Mouse (Mus musculus): ENCODE results near the gene Stard3nl. TPM values are rescaled to one million over a fixed set of nuclear protein-coding genes. Genes with fewer than 3 reads are reported as not detected.
A peak's percentile ranks its signal among the peaks of the same experiment; 100 is the strongest.

The Stard3nl gene
- polyA plus RNA-seq, 1 experiment = 3.9 TPM

DNA sequence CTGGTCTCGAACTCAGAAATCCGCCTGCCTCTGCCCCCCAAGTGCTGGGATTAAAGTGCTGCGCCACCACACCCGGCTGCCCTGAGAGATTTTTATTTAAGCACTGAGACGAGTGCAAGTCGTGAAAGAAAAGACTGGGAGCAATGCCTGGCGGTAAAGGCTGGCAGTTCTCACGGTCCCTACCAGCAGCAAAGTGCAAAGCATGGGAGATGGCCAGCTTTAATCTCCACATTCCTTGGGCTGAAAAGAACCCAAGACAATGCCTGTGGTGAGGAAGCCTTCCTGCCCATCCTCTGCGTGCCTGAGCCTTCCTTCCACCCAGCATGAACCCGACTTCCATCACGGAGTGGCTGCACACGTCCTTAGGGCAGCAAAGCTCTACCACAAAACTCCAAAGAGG, 5.7 kb downstream of the Stard3nl start:
- H3K4me3 ChIP-seq (replicated peaks) = no peak overlapping the region
- H3K9me3 ChIP-seq = peaks cover 4% of the 10 kb centered on the region; the same call in 1 of the 2 replicates
- TF ChIP-seq FLI1 (IDR thresholded peaks at IDR 0.05; ENCODE audit: low read length) (no peak), GATA1 (IDR thresholded peaks at IDR 0.05; ENCODE audit: borderline replicate concordance, low read length) (no peak)
- H3K36me3 ChIP-seq (replicated peaks; ENCODE audit: low read length) = peaks cover 28% of the 10 kb centered on the region
- H3K4me1 ChIP-seq = peaks cover 13% of the 10 kb centered on the region
- no peaks in the 10 kb centered on the region for H3K27me3 ChIP-seq (replicated peaks)

DNA sequence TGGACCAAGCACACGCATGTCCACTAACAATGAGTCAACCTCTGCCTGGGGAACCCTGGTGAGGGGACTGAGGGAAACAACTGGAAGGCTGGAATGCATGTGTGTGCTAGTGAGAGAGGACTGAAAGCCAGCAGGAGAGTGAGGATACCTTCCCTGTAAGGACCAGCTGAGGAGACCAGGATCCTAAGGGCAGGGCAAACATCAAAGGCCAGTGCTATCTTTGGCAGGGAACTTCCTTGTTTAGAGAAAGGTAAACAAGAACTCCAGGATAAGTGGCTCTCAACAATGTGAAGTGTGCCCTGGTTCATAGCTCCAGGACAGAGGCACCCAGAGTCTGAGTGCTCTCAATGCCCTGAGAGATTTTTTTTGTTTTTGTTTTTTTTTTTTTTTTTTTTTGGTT, 6.2 kb downstream of the Stard3nl start:
- Histone ChIP-seq H3K27me3 (replicated peaks) (no peaks in the 10 kb centered on the region), H3K9me3 (peaks cover 4% of the 10 kb centered on the region; the same call in 1 of the 2 replicates), H3K4me3 (replicated peaks) (no peak overlapping the region), H3K36me3 (replicated peaks; ENCODE audit: low read length) (peaks cover 28% of the 10 kb centered on the region), H3K4me1 (peaks cover 9% of the 10 kb centered on the region)
- TF ChIP-seq FLI1 (IDR thresholded peaks at IDR 0.05; ENCODE audit: low read length) = no peak

DNA sequence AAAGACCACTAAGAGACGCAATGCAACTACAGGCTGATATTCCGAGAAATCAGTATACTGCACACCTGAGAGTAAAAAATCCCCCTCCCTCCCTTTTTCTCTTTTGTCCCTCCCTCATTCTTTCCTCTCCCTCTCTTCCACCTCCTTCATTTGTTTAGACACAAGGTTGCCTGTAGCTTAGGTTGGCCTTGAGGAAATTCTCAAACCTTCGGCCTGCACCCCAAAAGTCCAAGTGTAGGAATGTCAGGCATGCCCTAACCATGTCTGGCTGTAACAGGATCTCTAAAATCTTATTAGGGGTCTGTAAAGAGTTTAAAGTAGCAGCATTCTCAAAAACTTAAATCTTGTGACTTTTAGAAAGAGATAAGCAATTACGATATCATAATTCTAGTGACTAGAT, 10.4 kb downstream of the Stard3nl start:
- Histone ChIP-seq H3K27me3 (replicated peaks) (no peaks in the 10 kb centered on the region), H3K4me1 (peaks cover 4% of the 10 kb centered on the region; the same call in 1 of the 2 replicates), H3K4me3 (replicated peaks) (no peak overlapping the region), H3K36me3 (replicated peaks; ENCODE audit: low read length) (peaks cover 9% of the 10 kb centered on the region), H3K9me3 (no peaks in the 10 kb centered on the region)
- TF ChIP-seq GATA1 (IDR thresholded peaks at IDR 0.05; ENCODE audit: borderline replicate concordance, low read length) (no peak), FLI1 (IDR thresholded peaks at IDR 0.05; ENCODE audit: low read length) (no peak)

DNA sequence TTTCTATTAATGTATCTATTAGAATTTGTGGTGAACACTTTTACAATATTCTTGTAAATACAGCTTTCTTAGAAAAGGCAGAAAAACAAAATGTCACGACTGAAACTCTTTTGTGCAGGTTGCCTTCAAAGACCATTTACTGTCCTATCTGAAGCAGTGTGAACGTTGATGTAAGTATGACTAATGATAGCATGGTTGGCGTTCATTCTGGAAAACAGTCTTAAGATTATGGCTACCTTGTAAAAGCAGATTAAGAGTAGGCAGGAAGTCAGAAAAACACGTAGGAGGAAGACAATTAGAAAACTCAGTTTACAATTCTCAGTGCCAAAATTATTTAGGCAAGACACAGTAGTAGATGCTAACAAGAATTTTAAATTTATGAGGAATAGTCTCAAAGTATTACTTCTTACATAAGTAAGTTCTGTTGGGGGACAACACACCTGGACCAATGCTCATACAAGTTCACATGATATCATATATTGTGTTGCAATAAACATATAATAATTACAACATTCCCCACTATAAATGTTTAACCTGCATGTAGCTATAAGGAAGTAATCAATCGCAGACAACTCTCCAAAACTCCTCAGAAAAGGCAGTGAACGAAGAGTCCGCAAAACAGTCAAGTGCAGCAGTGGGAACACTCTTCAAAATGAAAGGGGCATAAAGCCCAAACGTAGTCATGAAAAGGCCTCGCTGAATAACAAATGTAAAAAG, 14.3 kb downstream of the Stard3nl start:
- Histone ChIP-seq H3K4me3 (replicated peaks) (no peak overlapping the region), H3K9me3 (no peaks in the 10 kb centered on the region), H3K27me3 (replicated peaks) (no peaks in the 10 kb centered on the region), H3K36me3 (replicated peaks; ENCODE audit: low read length) (peaks cover 6% of the 10 kb centered on the region), H3K4me1 (peaks cover 27% of the 10 kb centered on the region)
- TF ChIP-seq GATA1 (IDR thresholded peaks at IDR 0.05; ENCODE audit: borderline replicate concordance, low read length) (no peak), FLI1 (IDR thresholded peaks at IDR 0.05; ENCODE audit: low read length) (no peak)

DNA sequence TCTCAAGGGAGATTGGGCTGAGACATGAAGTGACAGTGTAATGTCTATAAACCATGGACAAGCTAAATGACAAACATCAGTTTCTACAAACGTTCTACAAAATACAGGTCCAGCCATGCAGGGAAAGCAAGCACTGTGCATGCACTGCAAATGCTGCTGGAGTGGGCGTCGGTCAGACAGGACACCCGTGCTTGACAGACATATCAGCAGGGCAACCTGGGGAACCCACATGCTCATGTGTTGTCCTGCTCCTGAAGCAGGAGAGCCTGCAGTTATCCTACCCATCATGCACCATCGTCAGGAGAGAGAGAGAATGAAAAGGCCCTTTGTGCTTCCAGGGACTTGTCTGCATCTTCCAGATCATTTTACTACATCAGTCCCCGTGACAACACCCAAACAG, 16.3 kb downstream of the Stard3nl start:
- Histone ChIP-seq H3K9me3 (no peaks in the 10 kb centered on the region), H3K36me3 (replicated peaks; ENCODE audit: low read length) (peaks cover 12% of the 10 kb centered on the region), H3K4me3 (replicated peaks) (peak overlapping the region; percentile 18), H3K4me1 (peaks cover 27% of the 10 kb centered on the region), H3K27me3 (replicated peaks) (no peaks in the 10 kb centered on the region)
- TF ChIP-seq GATA1 (IDR thresholded peaks at IDR 0.05; ENCODE audit: borderline replicate concordance, low read length) = no peak
- no peak for TF ChIP-seq FLI1 (IDR thresholded peaks at IDR 0.05; ENCODE audit: low read length)

DNA sequence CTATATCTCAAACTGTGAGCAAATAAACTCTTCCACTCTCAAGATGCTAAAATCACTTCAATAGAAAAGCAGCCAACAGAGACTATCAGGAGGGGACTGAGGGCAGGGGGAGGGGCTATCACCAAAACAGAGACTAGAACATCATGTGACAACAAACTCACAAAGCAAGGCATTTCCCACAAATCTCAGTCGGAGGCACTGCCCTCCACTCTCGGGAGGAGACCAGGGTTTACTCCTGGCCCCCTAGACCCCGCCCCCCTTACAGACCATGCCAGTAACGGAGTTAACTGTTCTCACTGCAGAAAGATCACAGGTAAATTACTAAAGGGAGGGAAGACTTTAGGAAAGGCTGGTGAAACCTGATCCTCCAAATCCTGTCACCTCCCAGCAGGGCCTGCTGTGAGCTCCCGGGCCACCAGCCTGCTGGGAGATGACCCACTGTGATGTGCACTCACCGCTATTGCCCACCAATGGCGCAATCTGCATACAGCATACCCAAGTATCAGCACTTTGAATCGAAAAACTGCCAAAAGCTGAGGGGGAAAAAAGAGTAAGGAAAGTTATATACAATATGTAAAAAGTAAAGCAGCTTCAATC, 23.4 kb downstream of the Stard3nl start:
- H3K9me3 ChIP-seq = no peaks in the 10 kb centered on the region
- no peak overlapping the region for H3K4me3 ChIP-seq (replicated peaks)
- peaks cover 2% of the 10 kb centered on the region; the same call in 1 of the 2 replicates for H3K4me1 ChIP-seq
- TF ChIP-seq FLI1 (IDR thresholded peaks at IDR 0.05; ENCODE audit: low read length) (no peak), GATA1 (IDR thresholded peaks at IDR 0.05; ENCODE audit: borderline replicate concordance, low read length) (no peak)
- H3K36me3 ChIP-seq (replicated peaks; ENCODE audit: low read length) = peaks cover 65% of the 10 kb centered on the region
- H3K27me3 ChIP-seq (replicated peaks) = no peaks in the 10 kb centered on the region

DNA sequence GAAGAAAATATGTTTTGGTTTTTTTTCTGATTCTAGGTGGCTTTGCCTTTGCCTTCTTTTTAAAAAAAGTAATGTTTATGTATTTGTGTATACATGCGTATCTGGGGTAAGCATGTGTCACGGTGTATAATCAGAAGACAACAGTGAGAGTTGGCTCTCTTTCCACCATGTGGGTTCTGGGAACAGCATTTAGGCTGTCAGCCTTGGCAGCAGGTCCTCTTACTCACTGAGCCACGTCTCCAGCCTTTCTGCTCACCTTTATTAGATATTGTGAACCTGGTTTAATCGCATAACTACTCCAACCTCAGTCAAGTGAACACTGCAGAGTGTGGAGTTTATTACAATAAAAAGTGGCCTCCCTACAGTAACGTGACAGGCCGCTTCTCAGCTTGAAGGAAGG, 26.8 kb downstream of the Stard3nl start:
- no peaks in the 10 kb centered on the region for H3K4me1 ChIP-seq
- no peaks in the 10 kb centered on the region for H3K27me3 ChIP-seq (replicated peaks)
- no peak overlapping the region for H3K4me3 ChIP-seq (replicated peaks)
- H3K36me3 ChIP-seq (replicated peaks; ENCODE audit: low read length) = peaks cover 75% of the 10 kb centered on the region
- no peaks in the 10 kb centered on the region for H3K9me3 ChIP-seq
- TF ChIP-seq GATA1 (IDR thresholded peaks at IDR 0.05; ENCODE audit: borderline replicate concordance, low read length) (no peak), FLI1 (IDR thresholded peaks at IDR 0.05; ENCODE audit: low read length) (no peak)

DNA sequence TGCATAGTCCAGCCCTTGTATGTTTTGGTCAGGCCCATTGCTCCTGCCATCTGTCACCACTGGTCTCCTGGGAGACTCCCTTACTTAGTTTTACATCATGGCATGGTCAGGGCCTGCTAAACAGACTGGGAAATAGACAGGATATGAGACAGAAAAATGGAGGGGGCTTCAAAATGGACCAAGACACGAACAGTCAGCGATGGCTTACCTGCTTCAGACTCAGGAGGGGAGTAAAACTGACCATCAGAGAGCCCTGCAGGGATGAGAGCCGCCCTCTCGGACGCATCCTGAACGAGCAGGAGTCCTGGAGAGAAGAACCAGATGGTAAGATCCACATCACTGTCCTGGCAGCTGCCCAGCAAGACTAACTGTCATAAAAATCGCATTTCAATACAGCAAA, 28.1 kb downstream of the Stard3nl start:
- H3K9me3 ChIP-seq = no peaks in the 10 kb centered on the region
- TF ChIP-seq GATA1 (IDR thresholded peaks at IDR 0.05; ENCODE audit: borderline replicate concordance, low read length) (no peak), FLI1 (IDR thresholded peaks at IDR 0.05; ENCODE audit: low read length) (no peak)
- H3K4me3 ChIP-seq (replicated peaks) = no peak overlapping the region
- H3K4me1 ChIP-seq = no peaks in the 10 kb centered on the region
- no peaks in the 10 kb centered on the region for H3K27me3 ChIP-seq (replicated peaks)
- peaks cover 74% of the 10 kb centered on the region for H3K36me3 ChIP-seq (replicated peaks; ENCODE audit: low read length)

DNA sequence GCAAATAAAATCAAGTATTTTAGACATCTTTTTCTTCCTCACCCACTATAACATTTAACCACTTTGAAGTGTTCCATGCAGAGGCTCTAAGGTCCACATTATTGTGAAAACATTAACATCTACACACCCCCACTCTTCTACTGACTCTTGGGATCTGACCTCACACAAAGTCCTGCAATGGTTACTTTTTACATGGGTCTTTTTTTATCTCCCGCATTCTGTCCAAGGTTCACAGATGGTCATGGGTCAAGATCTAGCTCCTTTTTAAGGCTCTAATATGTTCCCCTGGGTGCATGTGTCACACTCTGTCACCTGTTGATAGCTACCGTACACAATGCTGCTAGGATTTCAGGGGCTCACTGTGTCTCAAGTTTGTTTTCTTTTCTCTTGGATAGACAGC, 28.7 kb downstream of the Stard3nl start:
- Histone ChIP-seq H3K4me1 (0 out of 2 replicates have a peak, but pooled peaks cover 3% of the 10 kb centered on the region), H3K9me3 (no peaks in the 10 kb centered on the region), H3K27me3 (replicated peaks) (no peaks in the 10 kb centered on the region), H3K4me3 (replicated peaks) (no peak overlapping the region), H3K36me3 (replicated peaks; ENCODE audit: low read length) (peaks cover 69% of the 10 kb centered on the region)
- no peak for TF ChIP-seq GATA1 (IDR thresholded peaks at IDR 0.05; ENCODE audit: borderline replicate concordance, low read length)

DNA sequence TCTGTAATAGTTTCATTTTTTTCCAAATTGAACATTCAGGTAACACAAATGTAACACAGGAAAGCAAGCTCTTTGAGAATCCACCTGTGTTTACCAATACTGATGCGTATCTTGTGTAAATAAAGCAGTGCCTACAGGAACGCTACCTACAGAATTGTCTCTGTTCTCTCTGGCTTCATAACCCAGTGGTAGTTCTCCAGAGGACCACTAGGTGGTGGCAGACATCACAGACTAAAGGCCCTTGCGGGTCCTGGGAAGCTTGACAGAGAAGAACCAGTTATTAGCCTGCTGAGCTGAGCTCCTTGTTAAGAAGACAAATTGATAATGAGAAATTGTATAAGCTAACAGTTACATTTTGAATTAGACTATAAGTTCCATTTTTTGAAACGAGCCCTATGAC, 30.0 kb downstream of the Stard3nl start:
- Histone ChIP-seq H3K27me3 (replicated peaks) (no peaks in the 10 kb centered on the region), H3K9me3 (no peaks in the 10 kb centered on the region), H3K4me1 (0 out of 2 replicates have a peak, but pooled peaks cover 3% of the 10 kb centered on the region), H3K4me3 (replicated peaks) (no peak overlapping the region), H3K36me3 (replicated peaks; ENCODE audit: low read length) (peaks cover 61% of the 10 kb centered on the region)
- TF ChIP-seq FLI1 (IDR thresholded peaks at IDR 0.05; ENCODE audit: low read length) (no peak), GATA1 (IDR thresholded peaks at IDR 0.05; ENCODE audit: borderline replicate concordance, low read length) (no peak)
